Mouse (Mus musculus): ENCODE data around the gene Gbx1.

Gene Gbx1

GRCm38 (mm10) chr5:24525360-24526189 is 1.4 kb downstream of the Gbx1 start:
- no peak for DNase-seq (ENCODE audit: extremely low read depth, low read depth, low spot score)

DNA sequence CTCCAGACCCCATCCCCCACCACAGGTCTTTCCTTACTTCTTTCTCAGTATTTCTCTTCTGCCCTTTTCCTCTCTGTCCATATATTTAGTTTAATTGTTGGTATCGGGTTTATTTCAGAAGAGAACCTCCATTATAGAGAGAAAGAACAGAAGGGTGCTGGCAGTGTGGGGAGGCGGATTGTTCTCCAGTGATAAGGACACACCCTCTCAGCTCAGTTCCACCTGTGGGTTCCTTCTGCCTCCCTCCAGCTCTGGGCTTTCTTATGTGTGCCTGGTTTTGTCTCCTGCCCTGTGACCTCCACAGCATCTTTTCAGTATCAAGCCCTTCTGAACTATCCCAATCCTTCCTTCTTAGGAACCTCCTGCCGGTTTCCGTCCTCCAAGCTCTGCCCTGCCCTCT is 2.5 kb downstream of the Gbx1 start:
- no peak for DNase-seq (ENCODE audit: extremely low read depth, low read depth, low spot score)

DNA sequence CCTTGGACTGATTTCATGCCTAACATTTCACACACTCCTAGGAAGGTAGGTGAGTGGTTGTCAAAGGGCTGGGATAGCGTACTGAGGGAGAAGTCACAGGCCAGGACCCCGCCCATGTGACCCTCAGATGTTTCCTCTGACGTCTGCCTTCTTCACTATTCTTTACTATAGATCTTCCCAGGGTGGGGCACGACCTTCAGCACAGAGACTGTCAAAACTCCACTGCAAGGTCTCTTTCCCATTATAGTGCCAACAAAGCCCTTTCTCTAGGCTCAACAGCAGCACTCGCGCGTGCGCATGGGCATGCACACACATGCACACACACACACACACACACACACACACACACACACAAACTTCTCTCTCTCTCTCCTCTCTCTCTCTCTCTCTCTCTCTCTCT is 3.2 kb downstream of the Gbx1 start:
- DNase-seq (ENCODE audit: extremely low read depth, low read depth, low spot score): no peak

- no peak for DNase-seq (ENCODE audit: extremely low read depth, low read depth, low spot score)
Measured at GRCm38 (mm10) chr5:24521366-24521765, 5.6 kb downstream of the Gbx1 start.

DNA sequence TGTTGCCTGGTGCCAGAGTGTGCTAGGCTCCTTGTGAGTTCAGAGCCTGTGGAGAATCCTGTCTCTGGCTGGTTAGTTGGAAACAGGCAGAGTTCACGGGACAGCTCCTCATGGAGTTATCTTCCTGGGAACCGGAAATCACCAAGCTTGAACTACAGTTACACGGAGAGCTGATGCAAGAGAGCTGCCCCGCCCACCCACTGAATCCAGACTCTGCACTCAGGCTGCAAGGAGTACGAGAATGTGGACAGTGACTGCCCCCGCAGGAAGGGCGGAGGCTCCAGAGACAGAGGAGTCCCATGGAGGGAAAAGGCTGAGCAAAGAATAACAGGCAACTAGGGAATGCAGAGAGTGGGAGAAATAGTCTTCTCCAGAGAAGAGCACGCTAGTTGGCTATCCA is 14.7 kb downstream of the Gbx1 start:
- no peak for DNase-seq (ENCODE audit: extremely low read depth, low read depth, low spot score)

- DNase-seq (ENCODE audit: extremely low read depth, low read depth, low spot score): no peak
Measured at GRCm38 (mm10) chr5:24510635-24511034, 16.4 kb downstream of the Gbx1 start.

DNA sequence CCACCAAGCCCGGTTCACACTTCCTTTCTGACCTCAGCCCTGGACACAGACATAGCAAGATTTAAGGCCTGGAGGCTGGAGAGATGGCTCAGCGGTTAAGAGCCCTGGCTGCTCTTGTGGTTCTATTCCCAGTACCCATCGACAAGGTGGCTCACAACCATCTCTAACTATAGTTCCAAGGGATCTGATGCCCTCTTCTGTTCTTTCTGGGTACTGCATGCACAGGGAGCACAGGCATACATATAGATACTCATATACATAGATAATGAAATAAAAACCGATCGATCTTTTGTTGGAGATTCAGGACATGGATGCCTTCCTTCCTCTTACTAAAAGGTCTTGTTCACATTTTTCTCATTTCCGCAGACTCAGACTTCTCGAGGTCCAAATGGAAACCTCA is 18.6 kb downstream of the Gbx1 start:
- DNase-seq (ENCODE audit: extremely low read depth, low read depth, low spot score): no peak

DNA sequence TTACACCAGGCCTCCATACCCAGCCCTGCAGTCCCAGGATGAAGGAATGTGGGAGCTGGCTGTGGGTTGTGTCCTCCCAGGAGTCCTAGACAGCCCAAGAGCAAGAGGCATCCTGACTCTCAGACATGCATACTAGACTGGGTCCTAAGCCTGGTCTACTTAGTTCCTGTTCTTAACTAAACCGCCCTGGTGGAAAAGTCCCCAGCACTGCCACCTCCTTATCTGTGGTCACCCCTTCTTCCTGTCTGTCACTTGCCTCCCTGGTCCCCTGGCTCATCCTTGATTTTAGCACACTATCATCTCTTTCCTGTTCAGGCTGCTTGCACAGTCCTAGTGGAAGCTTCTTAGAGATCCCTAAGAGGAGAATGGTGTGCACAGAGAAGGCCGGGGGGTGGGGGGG is 21.5 kb downstream of the Gbx1 start:
- no peak for DNase-seq (ENCODE audit: extremely low read depth, low read depth, low spot score)

DNA sequence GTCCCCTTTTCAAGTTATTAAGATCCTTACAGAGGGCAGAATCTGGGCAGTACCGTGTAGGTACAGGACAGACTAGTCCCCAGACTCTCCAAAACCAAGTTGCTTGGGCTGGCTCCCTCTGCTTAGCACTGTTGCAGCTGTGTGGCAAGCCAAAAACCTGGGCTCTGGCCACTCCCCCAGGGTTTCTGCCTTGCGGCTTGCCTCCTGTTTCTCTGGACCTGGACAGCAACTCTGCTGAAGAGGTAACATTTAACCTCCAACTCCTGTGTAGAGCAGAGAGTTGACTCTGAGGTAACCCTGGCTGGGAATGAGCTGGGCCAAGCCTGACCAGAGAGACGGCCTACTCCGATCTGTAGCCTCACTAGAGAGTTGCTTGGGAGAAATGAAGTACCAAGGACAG is 24.2 kb downstream of the Gbx1 start:
- DNase-seq (ENCODE audit: extremely low read depth, low read depth, low spot score): no peak

DNA sequence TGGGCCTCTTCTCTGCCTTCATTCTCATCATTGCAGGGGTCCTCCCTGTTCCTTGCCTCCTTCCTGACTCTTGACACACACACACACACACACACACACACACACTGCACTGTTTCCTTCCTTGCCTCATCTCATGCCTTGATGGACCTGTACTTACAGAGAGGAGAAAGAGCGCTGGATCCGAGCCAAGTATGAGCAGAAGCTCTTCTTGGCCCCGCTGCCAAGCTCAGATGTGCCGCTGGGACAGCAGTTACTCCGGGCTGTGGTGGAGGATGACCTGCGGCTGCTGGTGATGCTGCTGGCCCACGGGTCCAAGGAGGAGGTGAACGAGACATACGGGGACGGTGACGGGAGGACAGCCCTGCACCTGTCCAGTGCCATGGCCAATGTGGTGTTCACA is 26.2 kb downstream of the Gbx1 start:
- no peak for DNase-seq (ENCODE audit: extremely low read depth, low read depth, low spot score)

DNA sequence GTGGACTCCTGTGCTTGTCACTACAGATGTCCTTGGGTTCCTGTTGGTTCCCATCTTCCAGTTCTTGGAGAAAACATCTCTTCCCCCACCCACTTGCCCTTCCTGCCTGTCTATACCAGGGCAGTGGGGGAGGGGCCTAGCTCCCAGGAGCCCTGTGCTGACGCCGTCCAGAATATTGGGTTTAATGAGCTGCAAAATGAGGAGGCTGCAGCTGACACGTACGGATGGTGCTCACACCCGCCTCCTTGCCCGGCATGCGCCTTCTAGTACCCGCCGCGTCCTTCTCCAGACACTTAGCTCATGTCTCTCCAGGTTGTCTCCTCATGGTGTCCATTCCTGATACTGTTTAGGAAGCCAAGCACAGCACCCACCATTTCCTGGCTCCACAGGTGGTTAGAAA is 27.9 kb downstream of the Gbx1 start:
- DNase-seq (ENCODE audit: extremely low read depth, low read depth, low spot score): no peak

DNA sequence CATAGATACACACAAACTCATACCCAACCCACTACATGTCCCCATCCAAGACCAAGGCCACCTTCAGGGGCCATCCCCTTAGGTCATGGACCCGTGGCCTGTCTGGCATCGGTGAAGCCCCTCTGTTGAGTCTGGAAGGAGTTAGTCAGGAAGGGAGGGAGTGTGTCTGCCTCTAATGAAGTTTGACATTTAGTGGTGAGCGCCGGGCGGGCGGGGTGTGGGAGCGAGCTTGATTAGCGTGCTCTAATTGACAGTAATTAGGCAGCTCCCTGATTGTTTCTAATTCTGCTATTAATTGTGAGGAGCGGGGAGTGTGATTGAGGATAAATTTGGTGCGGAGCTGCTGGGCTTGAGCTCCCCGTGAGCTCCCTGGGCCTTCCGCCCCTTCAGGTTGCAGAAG is 29.5 kb downstream of the Gbx1 start:
- no peak for DNase-seq (ENCODE audit: extremely low read depth, low read depth, low spot score)

- DNase-seq (ENCODE audit: extremely low read depth, low read depth, low spot score): no peak
Measured at GRCm38 (mm10) chr5:24496756-24497155, 30.2 kb downstream of the Gbx1 start.

- DNase-seq (ENCODE audit: extremely low read depth, low read depth, low spot score): no peak
Measured at GRCm38 (mm10) chr5:24495019-24495418, 32.0 kb downstream of the Gbx1 start.

DNA sequence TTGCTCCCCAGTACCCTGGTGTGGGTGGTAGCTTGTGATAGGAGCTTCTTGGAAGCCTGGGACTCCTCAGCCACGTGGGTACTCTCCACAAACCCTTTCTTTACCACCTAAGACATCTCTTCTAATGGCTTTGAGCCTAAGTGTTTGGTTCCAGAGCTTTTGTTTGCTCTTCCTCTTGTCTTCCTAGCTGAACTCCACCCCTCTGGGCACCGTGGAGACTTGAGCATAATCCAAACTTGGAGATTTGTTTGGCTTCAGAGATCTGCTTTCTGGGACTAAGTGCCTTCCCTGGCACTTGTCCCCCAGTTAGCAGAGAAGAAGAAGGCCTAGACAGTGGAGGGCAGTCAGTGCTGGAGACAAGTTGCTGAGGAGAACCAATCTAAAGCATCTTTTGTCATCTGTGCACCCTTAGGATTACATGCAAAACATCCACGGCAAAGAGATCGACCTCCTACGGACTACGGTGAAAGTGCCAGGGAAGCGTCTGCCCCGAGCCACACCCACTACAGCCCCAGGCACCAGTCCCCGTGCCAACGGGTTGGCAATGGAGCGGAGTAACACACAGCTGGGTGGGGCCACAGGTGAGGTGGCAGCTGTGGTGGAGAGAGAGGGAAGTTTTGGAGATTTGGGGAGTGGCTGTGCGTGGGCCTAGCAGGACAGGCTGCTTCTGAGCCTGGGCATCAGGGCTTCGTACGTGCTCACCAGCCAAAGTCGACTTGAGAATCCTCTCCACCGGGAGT is 34.3 kb downstream of the Gbx1 start:
- no peak for DNase-seq (ENCODE audit: extremely low read depth, low read depth, low spot score)

GRCm38 (mm10) chr5:24490413-24490920 is 36.5 kb downstream of the Gbx1 start:
- no peak for DNase-seq (ENCODE audit: extremely low read depth, low read depth, low spot score)

- no peak for DNase-seq (ENCODE audit: extremely low read depth, low read depth, low spot score)
Measured at GRCm38 (mm10) chr5:24486738-24487137, 40.3 kb downstream of the Gbx1 start.

DNA sequence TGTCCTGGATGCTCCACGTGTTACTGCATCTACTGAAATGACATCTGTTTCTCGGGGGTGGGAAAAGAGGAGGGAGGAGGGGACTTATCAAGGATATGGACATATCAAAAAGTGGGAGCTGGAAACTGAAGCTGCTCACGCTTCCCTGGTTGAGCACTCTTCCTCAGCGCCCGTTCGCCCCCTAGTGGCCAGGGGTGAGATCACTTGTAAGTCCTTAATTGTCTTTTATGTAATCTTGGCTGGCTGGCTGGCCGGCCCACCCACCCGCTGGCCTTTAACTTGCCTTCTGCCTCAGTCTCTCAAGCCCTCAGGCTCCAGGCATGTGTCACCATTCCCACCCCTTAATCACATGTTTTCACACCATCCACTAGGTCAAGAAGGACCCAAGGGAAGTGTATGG is 40.9 kb downstream of the Gbx1 start:
- no peak for DNase-seq (ENCODE audit: extremely low read depth, low read depth, low spot score)

GRCm38 (mm10) chr5:24484963-24485362 is 42.0 kb downstream of the Gbx1 start:
- DNase-seq (ENCODE audit: extremely low read depth, low read depth, low spot score): no peak

DNA sequence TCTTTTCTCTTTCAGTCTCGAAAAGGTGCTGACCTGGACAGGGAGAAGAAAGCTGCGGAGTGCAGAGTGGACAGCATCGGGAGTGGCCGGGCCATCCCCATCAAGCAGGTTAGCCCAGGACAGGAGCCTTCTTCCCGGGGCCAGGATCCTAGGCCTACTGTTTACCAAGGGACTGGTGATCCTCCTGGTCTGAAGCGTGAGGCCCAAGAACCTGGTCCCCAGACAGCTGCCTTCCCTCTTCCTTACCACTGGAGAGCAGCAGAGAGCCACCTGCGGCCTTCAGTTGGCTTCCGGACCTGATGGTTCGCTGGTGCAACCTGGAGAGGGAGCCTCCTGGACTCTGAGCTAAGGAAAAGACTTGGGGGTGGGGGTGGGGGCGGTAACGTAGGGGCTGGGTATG is 43.7 kb downstream of the Gbx1 start:
- no peak for DNase-seq (ENCODE audit: extremely low read depth, low read depth, low spot score)

- DNase-seq (ENCODE audit: extremely low read depth, low read depth, low spot score): no peak
Measured at GRCm38 (mm10) chr5:24482247-24483079, 44.5 kb downstream of the Gbx1 start.
